Mouse (Mus musculus) liver, embryonic 14 days (tissue): ENCODE results near the gene Snx21. TPM values are rescaled to one million over a fixed set of nuclear protein-coding genes. Genes with fewer than 3 reads are reported as not detected.

Experiments
- polyA plus RNA-seq: library from polyadenylated mRNA; depleted of rRNA; stranded (reverse); fragments of >200 nt; gene quantifications from 2 replicates; pipeline ENCODE4 v1.2.3, GENCODE M21; 2012; rRNA removed

The Snx21 gene
- 2.3 and 2.4 TPM in 2 replicates for polyA plus RNA-seq

DNA sequence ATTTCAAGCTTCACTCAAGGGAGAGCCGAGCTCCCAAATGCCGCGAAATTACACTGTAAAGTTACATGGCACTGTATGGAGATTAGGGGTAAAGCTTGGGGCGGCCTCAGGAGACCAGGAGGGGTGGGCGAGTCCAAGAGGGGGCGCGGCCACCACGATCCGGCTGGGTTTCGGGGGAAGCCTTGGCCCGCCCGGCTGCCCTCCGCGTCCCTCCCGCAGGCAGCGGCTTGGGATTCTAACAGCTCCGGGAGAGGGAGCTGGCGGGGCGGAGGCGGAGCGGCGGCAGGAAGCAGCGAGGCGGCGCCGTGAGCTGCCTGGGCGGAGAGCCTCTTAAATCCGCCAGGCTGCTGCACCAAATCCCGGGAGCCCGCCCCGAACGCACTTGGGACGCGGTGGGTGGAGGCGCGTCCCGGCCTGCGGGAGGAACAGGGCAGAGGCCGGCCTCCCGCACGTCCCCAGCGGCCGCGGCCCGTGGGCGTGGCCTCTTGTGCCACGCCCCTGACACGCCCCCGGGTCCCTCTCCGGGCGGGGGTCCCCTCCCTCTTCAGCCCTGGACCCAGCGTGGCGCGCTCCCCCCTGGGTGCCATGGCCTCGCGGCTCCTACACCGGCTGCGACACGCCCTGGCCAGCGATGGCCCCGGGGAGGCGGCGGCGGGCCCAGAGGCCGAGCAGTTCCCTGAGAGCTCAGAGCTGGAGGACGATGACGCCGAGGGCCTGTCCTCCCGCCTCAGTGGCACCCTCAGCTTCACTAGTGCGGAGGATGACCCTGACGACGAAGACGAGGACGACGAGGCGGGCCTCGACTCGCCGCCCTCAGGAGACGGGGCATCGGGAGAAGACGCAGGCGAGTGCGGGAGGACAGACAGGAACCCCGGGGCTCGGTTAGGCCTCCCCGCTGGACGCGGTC, at the start of gene Snx21:
Gene Snx21, plus strand, starts transcription at position 343 of the 907 bp plus-strand sequence.

DNA sequence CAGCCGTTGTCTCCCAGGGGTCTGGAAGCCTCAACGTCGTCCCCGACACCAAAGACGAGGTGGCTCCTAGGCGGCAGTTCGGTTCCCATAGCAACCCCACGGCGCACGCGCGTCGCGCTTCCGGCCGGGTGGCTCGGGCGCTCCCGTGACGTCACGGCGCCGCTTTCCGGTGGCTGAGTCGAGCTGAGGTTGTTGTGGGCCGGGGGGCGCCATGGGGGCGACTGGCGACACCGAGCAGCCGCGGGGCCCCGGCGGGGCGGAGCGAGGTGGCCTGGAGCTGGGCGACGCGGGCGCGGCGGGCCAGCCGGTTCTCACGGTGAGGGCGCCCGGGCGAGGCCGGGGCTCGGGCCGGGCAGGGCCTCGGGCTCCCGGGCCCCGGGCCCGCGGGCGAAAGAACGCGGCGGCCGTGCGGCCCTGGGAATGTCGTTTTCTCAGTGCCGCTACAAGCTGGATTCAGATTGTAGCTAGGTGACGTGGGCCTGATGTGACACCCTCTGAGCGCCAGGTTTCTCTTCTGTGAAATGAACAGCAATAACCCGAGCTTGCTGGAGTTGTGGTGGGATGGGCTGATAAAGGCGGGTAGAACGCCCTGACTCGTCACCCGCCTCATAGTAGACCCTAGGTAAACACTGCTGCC, 39.7 kb upstream of the Snx21 start, which contains the start of the genes Wfdc3 and Dnttip1:
Gene Wfdc3, minus strand, starts transcription at position 89 of the 637 bp plus-strand sequence.
Gene Dnttip1, plus strand, starts transcription at position 141 of the 637 bp plus-strand sequence.

DNA sequence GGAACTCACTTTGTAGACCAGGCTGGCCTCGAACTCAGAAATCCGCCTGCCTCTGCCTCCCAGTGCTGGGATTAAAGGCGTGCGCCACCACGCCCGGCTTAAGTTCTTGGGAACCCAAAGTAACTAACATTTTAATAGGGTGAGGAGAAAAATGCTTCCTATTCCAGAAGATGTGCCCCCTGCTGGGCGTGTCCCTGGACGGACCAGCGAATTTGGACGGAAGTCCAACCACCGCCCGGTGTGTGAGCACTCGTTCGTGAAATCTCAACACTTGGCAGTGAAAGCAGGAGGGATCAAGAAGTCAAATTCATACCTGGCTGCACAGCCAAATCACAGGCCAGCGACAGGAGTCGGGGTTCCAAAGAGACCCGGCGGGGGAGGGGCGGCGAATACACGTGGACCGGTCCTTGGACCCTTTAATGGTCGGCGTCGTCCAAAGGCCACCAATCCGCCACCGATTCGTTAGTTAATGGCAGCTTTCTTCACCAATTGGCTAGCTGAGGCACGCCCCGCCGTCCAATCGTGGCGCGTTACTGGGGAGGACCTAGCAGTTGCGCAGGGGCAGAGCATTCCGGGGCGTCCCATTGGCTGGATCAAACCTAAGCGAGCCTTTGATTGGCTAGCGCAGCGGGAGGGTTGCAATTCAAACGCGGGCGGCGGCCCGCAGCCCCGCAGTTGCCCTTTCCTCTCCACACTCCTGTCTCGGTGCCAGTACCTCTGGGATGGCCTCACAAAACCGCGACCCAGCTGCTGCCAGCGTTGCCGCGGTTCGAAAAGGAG, 16.2 kb upstream of the Snx21 start, which contains the start of gene Ube2c:
Gene Ube2c, plus strand, starts transcription at position 641 of the 780 bp plus-strand sequence.

DNA sequence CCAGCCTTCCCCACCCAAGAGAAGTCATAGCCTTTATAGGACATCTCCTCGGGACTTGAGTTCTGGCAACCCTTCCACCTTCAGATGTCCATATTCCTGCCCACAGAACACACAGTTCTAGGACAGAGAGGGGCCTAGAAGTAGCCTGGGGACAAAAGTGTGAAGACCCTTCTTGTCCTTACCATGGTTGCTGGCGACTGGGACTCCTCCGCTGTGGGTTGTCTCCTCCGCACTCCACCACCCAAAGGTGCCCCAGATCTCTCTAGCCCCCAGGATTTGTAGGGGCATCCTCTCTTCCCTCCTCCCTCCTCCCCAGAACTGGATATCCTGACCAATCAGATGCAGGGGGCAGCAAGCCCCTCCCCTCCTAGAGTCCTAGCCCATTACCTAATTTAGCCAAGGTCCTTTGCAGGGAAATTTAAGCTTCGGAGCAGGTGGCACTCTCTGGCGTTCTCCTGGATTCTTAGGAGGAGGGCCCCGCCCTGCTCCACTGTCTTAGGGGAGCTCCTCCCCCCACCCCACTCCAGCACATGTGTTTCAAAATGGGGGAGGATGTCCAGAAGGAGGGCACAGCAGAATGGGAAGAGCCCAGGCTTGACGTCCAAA, 6.0 kb upstream of the Snx21 start, which contains the start of gene Tnnc2:
Gene Tnnc2, minus strand, starts transcription at position 487 of the 606 bp plus-strand sequence.

DNA sequence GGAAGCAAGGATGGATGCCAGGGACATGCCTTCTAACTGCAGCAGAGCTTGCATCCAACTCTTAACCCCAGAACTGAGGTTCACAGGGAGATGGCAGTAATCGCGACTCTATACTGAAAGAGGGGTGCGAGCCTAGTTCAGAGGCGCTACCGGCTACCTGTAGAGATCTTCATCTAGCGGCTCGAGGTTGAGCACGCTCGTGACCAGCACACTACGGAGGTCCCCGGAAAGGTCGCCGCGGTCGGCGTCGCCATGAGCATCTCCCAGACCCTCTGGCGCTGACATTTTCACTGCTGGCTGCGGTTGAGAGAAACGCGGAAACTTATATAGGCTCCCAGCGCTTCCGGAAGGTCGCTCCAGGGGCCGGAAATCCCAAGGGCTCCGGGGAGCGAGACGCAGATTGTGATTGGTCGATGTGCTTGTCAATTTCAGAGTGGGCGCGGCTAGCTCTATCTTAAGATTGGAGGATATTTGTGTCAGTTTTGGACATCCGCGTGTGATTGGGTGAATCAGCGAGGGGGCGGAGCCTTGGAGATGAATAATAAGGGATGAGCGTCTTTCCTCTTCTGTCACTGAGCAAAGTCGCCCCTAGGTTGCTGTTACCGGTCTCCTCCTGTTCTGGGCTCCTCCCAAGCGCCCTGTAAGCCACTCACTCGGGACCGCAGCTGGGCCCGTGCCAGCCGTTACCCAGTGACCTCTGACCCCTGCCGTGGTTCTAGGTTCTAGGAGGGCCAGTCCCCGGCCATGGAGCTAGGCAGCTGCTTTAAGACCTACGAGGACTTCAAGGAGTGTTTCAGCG, 19.1 kb downstream of the Snx21 start, which contains the start of the genes Acot8 and Zswim3:
Gene Acot8, minus strand, starts transcription at position 350 of the 799 bp plus-strand sequence.
Gene Zswim3, plus strand, starts transcription at position 566 of the 799 bp plus-strand sequence.

DNA sequence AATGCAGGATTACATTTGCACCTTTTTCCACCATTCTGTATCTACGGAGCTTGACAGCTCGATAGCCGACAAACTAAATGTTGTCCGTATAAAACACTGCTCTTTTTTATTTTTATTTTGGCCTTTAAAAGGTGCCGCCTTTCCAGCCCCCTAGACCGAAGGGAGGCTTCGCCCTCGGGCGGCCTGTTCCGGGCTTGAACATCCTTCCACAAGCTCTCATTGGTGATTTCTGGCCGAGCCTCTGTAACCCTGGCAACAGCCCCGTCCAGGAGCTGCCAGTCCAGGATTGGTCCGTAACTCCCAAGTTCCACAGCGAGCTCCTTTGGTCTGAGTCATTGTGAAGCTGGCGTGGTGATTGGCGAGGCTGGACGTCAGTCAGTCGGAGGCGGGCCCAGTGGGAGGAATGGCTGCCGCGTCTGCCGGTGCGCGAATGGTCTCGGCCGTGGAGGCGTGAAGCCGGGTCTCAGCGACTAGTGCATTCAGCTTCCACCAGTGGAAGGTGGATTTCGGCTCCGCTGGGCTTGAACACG, 37.1 kb downstream of the Snx21 start, which contains the start of gene Zswim1:
Gene Zswim1, plus strand, starts transcription at position 51 of the 530 bp plus-strand sequence.

DNA sequence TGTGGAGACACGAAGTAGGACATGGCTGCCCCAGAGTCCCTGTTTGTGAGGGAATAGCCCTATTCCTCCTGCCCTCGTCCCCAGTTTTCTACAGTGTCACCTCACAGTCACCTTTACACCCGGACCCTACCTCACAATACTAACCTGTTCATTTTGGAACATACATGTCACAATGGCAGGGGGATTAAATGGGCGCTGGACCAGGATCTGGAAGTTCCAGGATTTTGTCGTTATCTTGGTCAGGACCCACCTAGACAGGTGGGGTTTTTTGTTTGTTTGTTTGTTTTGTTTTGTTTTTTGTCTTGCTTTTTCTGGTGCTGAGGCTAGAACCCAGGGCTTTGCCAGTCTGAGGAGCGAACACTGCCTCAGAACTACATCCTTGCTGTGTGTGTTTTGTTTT, 42.8 kb downstream of the Snx21 start, which contains the start of gene Spata25:
Gene Spata25, minus strand, starts transcription at position 101 of the 400 bp plus-strand sequence.

DNA sequence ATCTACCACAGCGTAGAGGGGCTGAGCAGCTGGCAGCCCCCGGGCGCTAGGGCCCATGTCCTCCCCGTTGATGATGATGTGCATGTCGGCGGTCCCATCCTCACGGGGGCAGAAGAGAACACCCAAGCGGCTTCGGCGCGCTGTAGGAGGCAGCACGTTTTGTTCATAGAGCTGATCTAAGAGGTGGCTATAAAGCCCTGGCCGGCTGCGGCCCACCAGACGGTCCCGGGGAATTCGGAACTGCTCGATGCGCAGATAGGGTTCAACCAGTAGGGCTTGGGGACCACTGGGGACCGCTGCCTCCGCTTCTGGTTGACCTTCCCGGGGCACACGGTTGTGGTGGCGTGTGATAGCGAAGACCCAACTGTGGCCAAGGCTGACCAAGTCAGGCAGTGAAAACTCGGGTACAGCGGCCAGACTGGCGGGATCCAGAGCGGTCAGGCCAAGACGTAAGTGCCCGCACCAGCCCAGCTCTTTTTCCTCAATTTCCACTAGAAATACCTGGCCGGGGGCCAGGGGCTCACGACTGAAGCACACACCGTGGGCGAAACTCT, 47.2 kb downstream of the Snx21 start, which contains the start of gene Ctsa:
Gene Ctsa, plus strand, starts transcription at position 126 of the 554 bp plus-strand sequence.

DNA sequence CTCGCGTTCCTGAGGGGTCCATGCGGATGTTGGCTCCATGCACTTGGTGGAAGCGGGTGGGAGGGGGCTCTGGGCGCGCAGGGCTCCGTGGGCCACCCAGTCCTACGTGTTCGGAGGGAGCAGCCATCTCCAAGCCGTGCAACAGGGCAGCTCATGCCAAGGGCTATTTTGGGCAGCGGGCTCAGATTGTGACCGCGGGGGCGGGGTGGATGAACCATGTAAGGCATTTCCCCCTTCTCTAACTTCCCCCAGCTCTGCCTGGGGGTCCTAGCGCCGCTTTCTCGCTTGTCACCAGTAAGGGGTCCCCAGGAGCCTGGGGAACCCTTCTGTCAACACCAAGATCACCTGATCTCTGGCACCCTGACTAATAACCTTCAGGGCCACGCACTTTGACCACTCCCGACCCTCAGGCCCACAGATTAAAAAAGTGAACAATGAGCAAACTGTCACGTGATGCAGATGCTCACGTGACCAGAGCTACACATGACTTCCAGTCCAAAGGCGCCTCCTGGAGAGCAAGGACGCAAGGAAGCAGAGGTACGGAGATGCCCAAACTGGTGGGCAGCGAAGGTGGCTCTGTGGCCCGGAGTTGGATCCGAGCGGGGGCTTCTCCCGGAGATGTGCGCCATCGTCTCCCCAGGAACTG, 47.8 kb downstream of the Snx21 start, which contains the start of gene Neurl2:
Gene Neurl2, minus strand, starts transcription at position 143 of the 646 bp plus-strand sequence.

Other genes starting within 250 kb of the Snx21 start
- gene Wfdc2, start 223.4 kb upstream of the Snx21 start, polyA plus RNA-seq, result 0.70 and 1.2 TPM in 2 replicates
- not detected in 2 replicates for gene Spint3, start 212.4 kb upstream of the Snx21 start, polyA plus RNA-seq
- 0.07 TPM in 1 of 2 replicates, not detected in the other for gene Wfdc6a, start 200.4 kb upstream of the Snx21 start, polyA plus RNA-seq
- not detected in 2 replicates for gene Eppin, start 192.2 kb upstream of the Snx21 start, polyA plus RNA-seq
- gene Wfdc6b, start 172.3 kb upstream of the Snx21 start, polyA plus RNA-seq, result not detected in 2 replicates
- not detected in 2 replicates for gene Wfdc8, start 172.2 kb upstream of the Snx21 start, polyA plus RNA-seq
- not detected in 2 replicates for gene Wfdc16, start 147.0 kb upstream of the Snx21 start, polyA plus RNA-seq
- not detected in 2 replicates for gene Wfdc10, start 129.8 kb upstream of the Snx21 start, polyA plus RNA-seq
- gene Wfdc9, start 129.2 kb upstream of the Snx21 start, polyA plus RNA-seq, result not detected in 2 replicates
- not detected in 2 replicates for gene Wfdc11, start 111.7 kb upstream of the Snx21 start, polyA plus RNA-seq
- not detected in 2 replicates for gene Wfdc13, start 100.7 kb upstream of the Snx21 start, polyA plus RNA-seq
- gene Spint4, start 87.3 kb upstream of the Snx21 start, polyA plus RNA-seq, result not detected in 2 replicates
- not detected in 2 replicates for gene Spint5, start 70.5 kb upstream of the Snx21 start, polyA plus RNA-seq
- gene Wfdc3, start 39.9 kb upstream of the Snx21 start, polyA plus RNA-seq, result 1.6 and 1.7 TPM in 2 replicates
- 26.6 and 27.2 TPM in 2 replicates for gene Dnttip1, start 39.8 kb upstream of the Snx21 start, polyA plus RNA-seq
- 386 and 491 TPM in 2 replicates for gene Ube2c, start 15.9 kb upstream of the Snx21 start, polyA plus RNA-seq
- gene Tnnc2, start 5.9 kb upstream of the Snx21 start, polyA plus RNA-seq, result 0.45 and 15.8 TPM in 2 replicates
- gene Acot8, start 19.1 kb downstream of the Snx21 start, polyA plus RNA-seq, result 19.0 and 20.4 TPM in 2 replicates
- gene Zswim3, start 19.3 kb downstream of the Snx21 start, polyA plus RNA-seq, result 2.2 and 2.4 TPM in 2 replicates
- gene Zswim1, start 36.9 kb downstream of the Snx21 start, polyA plus RNA-seq, result 1.8 and 2.2 TPM in 2 replicates
- gene Spata25, start 42.7 kb downstream of the Snx21 start, polyA plus RNA-seq, result 0.05 TPM in 1 of 2 replicates, not detected in the other
- 58.4 and 71.2 TPM in 2 replicates for gene Ctsa, start 47.0 kb downstream of the Snx21 start, polyA plus RNA-seq
- gene Neurl2, start 47.6 kb downstream of the Snx21 start, polyA plus RNA-seq, result 0.88 and 0.89 TPM in 2 replicates
- 6.8 and 8.1 TPM in 2 replicates for gene Pltp, start 71.9 kb downstream of the Snx21 start, polyA plus RNA-seq
- gene Pcif1, start 93.5 kb downstream of the Snx21 start, polyA plus RNA-seq, result 17.5 and 19.0 TPM in 2 replicates
- 7.7 and 8.5 TPM in 2 replicates for gene Zfp335, start 125.9 kb downstream of the Snx21 start, polyA plus RNA-seq
- gene Mmp9, start 155.0 kb downstream of the Snx21 start, polyA plus RNA-seq, result 0.85 and 0.92 TPM in 2 replicates
- 0.36 and 0.44 TPM in 2 replicates for gene Slc12a5, start 175.0 kb downstream of the Snx21 start, polyA plus RNA-seq
- gene Ncoa5, start 249.0 kb downstream of the Snx21 start, polyA plus RNA-seq, result 12.6 and 13.9 TPM in 2 replicates